Mouse (Mus musculus): ENCODE data around the gene Plpp4. TPM values are rescaled to one million over a fixed set of nuclear protein-coding genes. Genes with fewer than 3 reads are reported as not detected.
A peak's percentile ranks its signal among the peaks of the same experiment; 100 is the strongest.

The Plpp4 gene
- total RNA-seq, 1 experiment: not detected

- Histone ChIP-seq H3K27ac (ENCODE audit: insufficient read depth, low read depth, low read length, poor library complexity, severe bottlenecking) (no peak overlapping the region), H3K36me3 (ENCODE audit: control insufficient read depth, insufficient read depth, low read length, poor library complexity, severe bottlenecking) (no peaks in the 10 kb centered on the region), H3K4me3 (ENCODE audit: insufficient read depth in 1 of 2, low read depth in 1 of 2, low read length in 2 of 2, poor library complexity in 1 of 2, severe bottlenecking in 1 of 2) (no peak overlapping the region), H3K4me1 (ENCODE audit: control insufficient read depth in 2 of 2, insufficient read depth in 2 of 2, low read length in 2 of 2, poor library complexity in 1 of 2) (no peaks in the 10 kb centered on the region), H3K9me3 (ENCODE audit: control insufficient read depth, insufficient read depth, low read depth, low read length) (no peaks in the 10 kb centered on the region), H3K9ac (ENCODE audit: insufficient read depth, low read depth, low read length, poor library complexity, severe bottlenecking) (no peak overlapping the region)
- in situ Hi-C loops (cut with MboI; ENCODE audit: low sequenced_read_pairs in 2 of 2, unreplicated experiment in 2 of 2): no loop called here
- TF ChIP-seq HCFC1 (IDR thresholded peaks at IDR 0.05; ENCODE audit: borderline replicate concordance, insufficient read depth, low read length): no peak
- TF ChIP-seq ZC3H11A (IDR thresholded peaks at IDR 0.05; ENCODE audit: borderline replicate concordance, low read depth, low read length): no peak
- TF ChIP-seq CHD2 (IDR thresholded peaks at IDR 0.05; ENCODE audit: low read depth, low read length): no peak
- DNase-seq (ENCODE audit: low read depth, low spot score): no peak
Measured at GRCm38 (mm10) chr7:129301622-129302021, 44.8 kb downstream of the Plpp4 start.

DNA sequence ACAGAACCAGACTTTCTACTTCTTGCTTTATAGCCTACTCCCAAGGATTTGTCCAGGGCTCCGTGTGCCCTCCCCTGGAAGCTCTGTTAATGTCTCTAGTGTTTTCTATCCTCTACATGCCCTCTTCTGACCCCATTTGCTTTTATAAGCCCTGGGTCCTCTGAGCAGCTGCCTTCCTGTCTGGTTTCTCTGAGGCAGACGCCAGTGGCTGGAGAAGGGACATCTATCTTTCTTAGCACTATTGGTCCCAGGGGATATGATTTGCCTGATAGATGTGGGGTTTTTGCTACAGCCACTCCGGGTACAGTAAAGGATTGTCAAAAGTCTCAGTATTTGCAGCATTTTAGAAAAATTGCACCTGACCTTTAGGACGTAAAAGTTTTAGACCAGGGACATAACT lies 46.5 kb downstream of the Plpp4 start:
- Histone ChIP-seq H3K27ac (ENCODE audit: insufficient read depth, low read depth, low read length, poor library complexity, severe bottlenecking) (no peak overlapping the region), H3K9ac (ENCODE audit: insufficient read depth, low read depth, low read length, poor library complexity, severe bottlenecking) (no peak overlapping the region), H3K9me3 (ENCODE audit: control insufficient read depth, insufficient read depth, low read depth, low read length) (no peaks in the 10 kb centered on the region), H3K4me1 (ENCODE audit: control insufficient read depth in 2 of 2, insufficient read depth in 2 of 2, low read length in 2 of 2, poor library complexity in 1 of 2) (no peaks in the 10 kb centered on the region), H3K4me3 (ENCODE audit: insufficient read depth in 1 of 2, low read depth in 1 of 2, low read length in 2 of 2, poor library complexity in 1 of 2, severe bottlenecking in 1 of 2) (no peak overlapping the region), H3K36me3 (ENCODE audit: control insufficient read depth, insufficient read depth, low read length, poor library complexity, severe bottlenecking) (no peaks in the 10 kb centered on the region)
- TF ChIP-seq MAFK (IDR thresholded peaks at IDR 0.05; ENCODE audit: insufficient read depth, low read depth, low read length): no peak
- TF ChIP-seq ZC3H11A (IDR thresholded peaks at IDR 0.05; ENCODE audit: borderline replicate concordance, low read depth, low read length): no peak
- no peak for TF ChIP-seq ZNF384 (IDR thresholded peaks at IDR 0.05; ENCODE audit: low read depth, low read length)
- no peak for TF ChIP-seq HCFC1 (IDR thresholded peaks at IDR 0.05; ENCODE audit: borderline replicate concordance, insufficient read depth, low read length)
- TF ChIP-seq CHD2 (IDR thresholded peaks at IDR 0.05; ENCODE audit: low read depth, low read length): no peak
- DNase-seq (ENCODE audit: low read depth, low spot score): no peak
- in situ Hi-C loops (cut with MboI; ENCODE audit: low sequenced_read_pairs in 2 of 2, unreplicated experiment in 2 of 2): no loop called here

DNA sequence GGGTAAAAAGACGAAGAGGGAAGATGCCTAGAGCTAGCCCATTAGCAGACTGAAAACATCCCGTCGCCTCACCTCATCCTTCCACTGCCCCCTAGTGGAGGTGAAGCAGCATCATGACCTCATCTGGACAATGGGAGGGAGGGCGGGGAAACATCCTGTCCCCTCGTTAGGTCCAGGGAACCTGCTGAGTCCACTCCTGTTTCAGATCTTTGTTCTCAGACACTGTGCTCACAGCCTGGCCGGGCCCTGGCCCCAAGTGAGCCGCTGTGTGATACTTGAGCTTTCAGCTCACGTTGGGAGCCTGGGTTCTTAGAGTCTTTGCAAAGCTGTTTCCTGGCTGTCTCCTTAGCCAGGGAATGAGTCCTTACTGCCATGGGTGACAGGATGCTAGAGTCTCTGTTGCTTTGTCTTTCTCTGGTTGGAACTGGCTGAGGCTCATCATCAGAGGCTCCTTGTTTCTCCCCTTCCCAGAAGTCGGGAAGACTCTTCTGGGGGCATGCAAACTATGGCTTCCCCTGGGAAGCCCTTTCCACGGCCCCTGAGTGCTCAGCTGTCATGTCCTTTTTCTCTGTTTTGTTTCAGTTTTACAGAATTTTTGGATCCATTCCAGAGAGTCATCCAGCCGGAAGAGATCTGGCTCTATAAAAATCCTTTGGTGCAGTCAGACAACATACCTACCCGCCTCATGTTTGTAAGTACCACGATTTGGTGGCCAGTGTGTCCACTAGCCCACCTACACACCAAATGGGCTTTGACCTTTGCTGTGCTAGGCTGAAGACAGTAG lies 50.4 kb downstream of the Plpp4 start:
- H3K4me1 ChIP-seq (ENCODE audit: control insufficient read depth in 2 of 2, insufficient read depth in 2 of 2, low read length in 2 of 2, poor library complexity in 1 of 2): no peaks in the 10 kb centered on the region
- in situ Hi-C loops (cut with MboI; ENCODE audit: low sequenced_read_pairs in 2 of 2, unreplicated experiment in 2 of 2): no loop called here
- peak; percentile 63 for DNase-seq (ENCODE audit: low read depth, low spot score)
- H3K4me3 ChIP-seq (ENCODE audit: insufficient read depth in 1 of 2, low read depth in 1 of 2, low read length in 2 of 2, poor library complexity in 1 of 2, severe bottlenecking in 1 of 2): no peak overlapping the region
- no peak for TF ChIP-seq HCFC1 (IDR thresholded peaks at IDR 0.05; ENCODE audit: borderline replicate concordance, insufficient read depth, low read length)
- peak; percentile 45; the same call in 1 of the 2 replicates for TF ChIP-seq ZC3H11A (IDR thresholded peaks at IDR 0.05; ENCODE audit: borderline replicate concordance, low read depth, low read length)
- H3K36me3 ChIP-seq (ENCODE audit: control insufficient read depth, insufficient read depth, low read length, poor library complexity, severe bottlenecking): no peaks in the 10 kb centered on the region
- H3K27ac ChIP-seq (ENCODE audit: insufficient read depth, low read depth, low read length, poor library complexity, severe bottlenecking): no peak overlapping the region
- no peak overlapping the region for H3K9ac ChIP-seq (ENCODE audit: insufficient read depth, low read depth, low read length, poor library complexity, severe bottlenecking)
- H3K9me3 ChIP-seq (ENCODE audit: control insufficient read depth, insufficient read depth, low read depth, low read length): no peaks in the 10 kb centered on the region

DNA sequence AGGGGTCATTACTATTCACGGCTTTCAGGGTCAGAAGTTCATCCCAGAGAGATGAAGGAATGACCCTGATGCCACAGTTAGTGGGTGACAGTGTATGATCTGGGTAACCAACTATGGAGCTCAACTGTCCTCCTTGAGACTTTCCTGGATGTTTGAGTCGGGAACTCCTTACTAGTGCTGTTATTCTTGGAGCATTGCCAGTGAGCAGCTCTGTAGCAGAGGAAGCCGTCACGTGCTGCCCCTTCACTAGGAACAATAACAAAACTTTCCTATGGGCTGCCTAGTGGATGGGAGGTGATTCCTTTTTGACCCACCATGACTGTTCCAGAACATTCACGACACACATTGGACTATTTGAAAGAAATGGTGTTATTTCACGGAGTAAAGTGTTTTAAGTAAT lies 51.8 kb downstream of the Plpp4 start:
- Histone ChIP-seq H3K36me3 (ENCODE audit: control insufficient read depth, insufficient read depth, low read length, poor library complexity, severe bottlenecking) (no peaks in the 10 kb centered on the region), H3K4me3 (ENCODE audit: insufficient read depth in 1 of 2, low read depth in 1 of 2, low read length in 2 of 2, poor library complexity in 1 of 2, severe bottlenecking in 1 of 2) (no peak overlapping the region), H3K9ac (ENCODE audit: insufficient read depth, low read depth, low read length, poor library complexity, severe bottlenecking) (no peak overlapping the region), H3K4me1 (ENCODE audit: control insufficient read depth in 2 of 2, insufficient read depth in 2 of 2, low read length in 2 of 2, poor library complexity in 1 of 2) (no peaks in the 10 kb centered on the region), H3K27ac (ENCODE audit: insufficient read depth, low read depth, low read length, poor library complexity, severe bottlenecking) (no peak overlapping the region), H3K9me3 (ENCODE audit: control insufficient read depth, insufficient read depth, low read depth, low read length) (no peaks in the 10 kb centered on the region)
- TF ChIP-seq CHD2 (IDR thresholded peaks at IDR 0.05; ENCODE audit: low read depth, low read length): no peak
- no peak for TF ChIP-seq ZC3H11A (IDR thresholded peaks at IDR 0.05; ENCODE audit: borderline replicate concordance, low read depth, low read length)
- TF ChIP-seq HCFC1 (IDR thresholded peaks at IDR 0.05; ENCODE audit: borderline replicate concordance, insufficient read depth, low read length): no peak
- no peak for TF ChIP-seq ZNF384 (IDR thresholded peaks at IDR 0.05; ENCODE audit: low read depth, low read length)
- TF ChIP-seq MAFK (IDR thresholded peaks at IDR 0.05; ENCODE audit: insufficient read depth, low read depth, low read length): no peak
- DNase-seq (ENCODE audit: low read depth, low spot score): no peak
- in situ Hi-C loops (cut with MboI; ENCODE audit: low sequenced_read_pairs in 2 of 2, unreplicated experiment in 2 of 2): no loop called here

- 0 out of 4 replicates have a peak, but pooled peaks cover 0 to 1% of the 10 kb centered on the region in 2 experiments for H3K4me1 ChIP-seq (ENCODE audit: control insufficient read depth in 2 of 2, insufficient read depth in 2 of 2, low read length in 2 of 2, poor library complexity in 1 of 2)
- no peaks in the 10 kb centered on the region for H3K9me3 ChIP-seq (ENCODE audit: control insufficient read depth, insufficient read depth, low read depth, low read length)
- in situ Hi-C loops (cut with MboI; ENCODE audit: low sequenced_read_pairs in 2 of 2, unreplicated experiment in 2 of 2): no loop called here
- no peak for DNase-seq (ENCODE audit: low read depth, low spot score)
- H3K27ac ChIP-seq (ENCODE audit: insufficient read depth, low read depth, low read length, poor library complexity, severe bottlenecking): no peak overlapping the region
- no peak overlapping the region for H3K9ac ChIP-seq (ENCODE audit: insufficient read depth, low read depth, low read length, poor library complexity, severe bottlenecking)
- TF ChIP-seq ZC3H11A (IDR thresholded peaks at IDR 0.05; ENCODE audit: borderline replicate concordance, low read depth, low read length) (no peak), MAFK (IDR thresholded peaks at IDR 0.05; ENCODE audit: insufficient read depth, low read depth, low read length) (no peak), HCFC1 (IDR thresholded peaks at IDR 0.05; ENCODE audit: borderline replicate concordance, insufficient read depth, low read length) (no peak), CHD2 (IDR thresholded peaks at IDR 0.05; ENCODE audit: low read depth, low read length) (no peak), ZNF384 (IDR thresholded peaks at IDR 0.05; ENCODE audit: low read depth, low read length) (no peak)
- H3K4me3 ChIP-seq (ENCODE audit: insufficient read depth in 1 of 2, low read depth in 1 of 2, low read length in 2 of 2, poor library complexity in 1 of 2, severe bottlenecking in 1 of 2): no peak overlapping the region
- no peaks in the 10 kb centered on the region for H3K36me3 ChIP-seq (ENCODE audit: control insufficient read depth, insufficient read depth, low read length, poor library complexity, severe bottlenecking)
Measured at GRCm38 (mm10) chr7:129312521-129312920, 55.7 kb downstream of the Plpp4 start.

All from ES-E14 (cell line).